Comparison of ENCODE assay signal across 9 mouse cellular contexts in genomic region chr4:127330181-127331100, GRCm38 (mm10). TPM values are rescaled to one million over a fixed set of nuclear protein-coding genes. Genes with fewer than 3 reads are reported as not detected.
DNase-seq lines count a peak whose midpoint lies in the region; ATAC-seq and TF ChIP-seq lines count a peak whose summit lies in the region.
"Had no signal": no experiment of that assay in that cellular context is flagged by ENCODE, and none has a peak within 500 bp of the region (broad histone marks: within the 10 kb centered on the region; RNA-seq: fewer than 3 reads in every experiment).

TSS of gene Gjb3 (minus strand) at chr4:127330844.

- no peaks in the 10 kb centered on the region for H3K9me3 ChIP-seq in kidney, embryonic 16.5 days (ENCODE audit: low read length)
- H3K9me3 ChIP-seq in midbrain, embryonic 10.5 days (replicated peaks), result no peaks in the 10 kb centered on the region

- H3K4me1 ChIP-seq in kidney, embryonic 16.5 days (ENCODE audit: insufficient read depth, low read length), result peaks cover 18% of the 10 kb centered on the region
- H3K4me1 ChIP-seq in kidney, adult 2 months (ENCODE audit: control insufficient read depth, insufficient read depth, low read length), result no peaks in the 10 kb centered on the region
- peaks cover 13% of the 10 kb centered on the region for H3K4me1 ChIP-seq in bone marrow macrophage, adult 2 months (ENCODE audit: control insufficient read depth, insufficient read depth, low read length)
- H3K4me1 ChIP-seq in midbrain, embryonic 10.5 days, result peaks cover 47% of the 10 kb centered on the region

- under 1% methylated on average over 49 of the region's 49 CpGs for WGBS in kidney, embryonic 16.5 days
- 2% methylated on average over 48 of the region's 49 CpGs for WGBS in kidney, adult 2 months
- 2% methylated on average over 49 of the region's 49 CpGs for WGBS in midbrain, embryonic 10.5 days

- no peak within 1 kb of the TSS for H3K27ac ChIP-seq in kidney, embryonic 16.5 days (ENCODE audit: low read length)
- no peak within 1 kb of the TSS for H3K27ac ChIP-seq in kidney, adult 2 months (ENCODE audit: insufficient read depth, low read depth, low read length)
- no peak within 1 kb of the TSS for H3K27ac ChIP-seq in bone marrow macrophage, adult 2 months (ENCODE audit: insufficient read depth, low read depth, low read length)
- no peak within 1 kb of the TSS; the same call in 1 of the 2 replicates for H3K27ac ChIP-seq in midbrain, embryonic 10.5 days (replicated peaks)

- peak within 1 kb of the TSS; percentile 44 for H3K4me2 ChIP-seq in kidney, embryonic 16.5 days (replicated peaks; ENCODE audit: low read depth, low read length)

- TF ChIP-seq POLR2A in kidney, adult 2 months (IDR thresholded peaks at IDR 0.05; ENCODE audit: low read depth, low read length), result no peak
- TF ChIP-seq POLR2A in bone marrow macrophage, adult 2 months (IDR thresholded peaks at IDR 0.05; ENCODE audit: borderline replicate concordance, low read depth, low read length), result no peak

- peak within 1 kb of the TSS; percentile 26 for H3K4me3 ChIP-seq in kidney, embryonic 16.5 days (ENCODE audit: low read length)
- H3K4me3 ChIP-seq in kidney, adult 2 months (ENCODE audit: insufficient read depth, low read depth, low read length), result no peak within 1 kb of the TSS
- H3K4me3 ChIP-seq in bone marrow macrophage, adult 2 months (ENCODE audit: insufficient read depth, low read length), result peak within 1 kb of the TSS; percentile 23; the same call in 1 of the 2 replicates
- peak within 1 kb of the TSS; percentile 40 for H3K4me3 ChIP-seq in midbrain, embryonic 10.5 days
- H3K4me3 ChIP-seq: myocyte had no signal

- no peaks in the 10 kb centered on the region for H3K36me3 ChIP-seq in kidney, embryonic 16.5 days (ENCODE audit: insufficient read depth, low read length)
- H3K36me3 ChIP-seq in kidney, adult 2 months (ENCODE audit: control insufficient read depth, insufficient read depth, low read length), result no peaks in the 10 kb centered on the region
- H3K36me3 ChIP-seq in midbrain, embryonic 10.5 days, result no peaks in the 10 kb centered on the region

- peaks cover 54% of the 10 kb centered on the region for H3K27me3 ChIP-seq in kidney, embryonic 16.5 days (ENCODE audit: insufficient read depth, low read length)
- H3K27me3 ChIP-seq in kidney, adult 2 months (replicated peaks; ENCODE audit: control insufficient read depth, insufficient read depth, low read length), result no peaks in the 10 kb centered on the region; the same call in 1 of the 2 replicates
- H3K27me3 ChIP-seq in midbrain, embryonic 10.5 days (ENCODE audit: low read depth, poor library complexity, severe bottlenecking), result peaks cover 88% of the 10 kb centered on the region

- no peak for TF ChIP-seq CTCF in kidney, adult 2 months (conservative IDR thresholded peaks at IDR 0.05; ENCODE audit: insufficient read depth, insufficient read length, low read depth, low read length)
- no peak for TF ChIP-seq CTCF in bone marrow macrophage, adult 2 months (IDR thresholded peaks at IDR 0.05; ENCODE audit: low read depth, low read length)

- DNase-seq in kidney, adult 2 months, result no peak
- peak; percentile 37 for DNase-seq in midbrain, embryonic 10.5 days (ENCODE audit: low spot score)
- no peak for DNase-seq in layer of hippocampus, postnatal 14 days (ENCODE audit: low spot score in 2 of 2)
- DNase-seq in cerebellum, adult 9-10 months, result no peak

- no peak for ATAC-seq in kidney, embryonic 16.5 days (ENCODE audit: low FRiP score, low TSS enrichment)
- peak; percentile 27 to 47; a peak in 2 of 4 replicates for ATAC-seq in hematopoietic stem cell, adult 5-6 weeks (replicated peaks in 1 of 2; ENCODE audit: insufficient read depth in 1 of 2, low FRiP score in 2 of 2, low TSS enrichment in 1 of 2, low read depth in 1 of 2, poor library complexity in 2 of 2, severe bottlenecking in 2 of 2)
- no peak for ATAC-seq in erythroid progenitor cell, adult 5-6 weeks (replicated peaks; ENCODE audit: low FRiP score, poor library complexity, severe bottlenecking)

- peak within 1 kb of the TSS; percentile 17 for H3K9ac ChIP-seq in kidney, embryonic 16.5 days (replicated peaks; ENCODE audit: low read length)

RNA-seq across cellular contexts. Expression of gene Gjb3, which starts in this region (rescaled TPM):
- polyA plus RNA-seq in kidney, embryonic 16.5 days (2015; fragmentation: Nextera tagmentation; extraction: Ambion mirVana), result 1.3 TPM in 2 replicates
- 0.24 and 0.44 TPM in 2 replicates for polyA plus RNA-seq in kidney, adult 2 months (2012; rRNA removed)
- polyA plus RNA-seq in bone marrow macrophage, adult 2 months (2012; ENCODE audit: insufficient read depth, insufficient read length, missing spikeins), result not detected in 2 replicates
- total RNA-seq in hematopoietic stem cell, adult 5-6 weeks (2017), result 2.9 and 4.0 TPM in 2 replicates
- polyA plus RNA-seq in midbrain, embryonic 10.5 days (2016; fragmentation: Nextera tagmentation; extraction: Ambion mirVana), result 1.4 and 3.1 TPM in 2 replicates
- total RNA-seq in layer of hippocampus, postnatal 14 days (2021), result 1 to 10 TPM in 1 of 2 experiments, under 1 TPM in 1; 0.35 to 1.0 TPM
- total RNA-seq in erythroid progenitor cell, adult 5-6 weeks (2015; ENCODE audit: low replicate concordance), result 0.84 TPM in 1 of 2 replicates, not detected in the other
- not detected in 2 replicates for total RNA-seq in erythroid progenitor cell, adult 5-6 weeks (2017; ENCODE audit: low replicate concordance)

Comparison
In these comparisons a context has a peak if more than half of its experiments do, and no peak if none do; other contexts are left out.
1. ATAC-seq: peak in hematopoietic stem cell, adult 5-6 weeks (2 of 2); none in kidney, embryonic 16.5 days (single experiment) and erythroid progenitor cell, adult 5-6 weeks (single experiment).